ENCODE assay signal across 16 mouse cellular contexts in the genomic region with DNA sequence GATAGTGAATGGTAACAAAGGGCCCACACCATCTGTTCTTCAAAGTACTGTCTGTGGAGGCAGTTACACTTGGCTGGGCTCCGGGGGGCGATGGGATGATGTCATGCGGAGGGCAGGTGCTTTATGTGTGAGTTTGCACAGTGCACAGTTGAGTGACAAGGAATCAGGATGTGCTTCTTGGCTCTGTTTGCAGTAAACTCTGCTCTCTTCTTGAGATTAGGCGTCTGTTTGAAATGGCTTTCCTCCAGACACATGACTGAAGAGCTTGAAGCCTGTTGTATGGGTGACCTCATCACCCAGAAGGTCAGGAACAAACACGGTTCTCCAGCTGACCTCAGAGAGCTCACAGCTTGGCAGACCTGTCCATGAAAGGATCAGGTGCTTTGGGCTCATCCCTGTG. TPM values are rescaled to one million over a fixed set of nuclear protein-coding genes. Genes with fewer than 3 reads are reported as not detected.
DNase-seq lines count a peak whose midpoint lies in the region; ATAC-seq lines count a peak whose summit lies in the region.
"Had no signal": no experiment of that assay in that cellular context is flagged by ENCODE, and none has a peak within 500 bp of the region (broad histone marks: within the 10 kb centered on the region; RNA-seq: fewer than 3 reads in every experiment).

No protein-coding gene starts in this region.

- H3K4me2 ChIP-seq in midbrain, embryonic 12.5 days (replicated peaks): no peak overlapping the region
- H3K4me2 ChIP-seq in midbrain, embryonic 15.5 days: no peak overlapping the region
- H3K4me2 ChIP-seq: hindbrain, embryonic 14.5 days; kidney, embryonic 15.5 days; limb, embryonic 15.5 days; neural tube, embryonic 15.5 days had no signal

- H3K9me3 ChIP-seq in heart, embryonic 10.5 days: no peaks in the 10 kb centered on the region
- H3K9me3 ChIP-seq in midbrain, embryonic 12.5 days: no peaks in the 10 kb centered on the region
- no peaks in the 10 kb centered on the region for H3K9me3 ChIP-seq in midbrain, embryonic 15.5 days
- H3K9me3 ChIP-seq: kidney, embryonic 15.5 days; limb, embryonic 15.5 days; neural tube, embryonic 15.5 days had no signal

- no peak overlapping the region for H3K4me3 ChIP-seq in heart, embryonic 10.5 days
- H3K4me3 ChIP-seq in midbrain, embryonic 12.5 days: no peak overlapping the region
- H3K4me3 ChIP-seq in midbrain, embryonic 15.5 days: no peak overlapping the region
- H3K4me3 ChIP-seq: kidney, embryonic 15.5 days; limb, embryonic 15.5 days; neural tube, embryonic 15.5 days had no signal

- no peak overlapping the region for H3K27ac ChIP-seq in heart, embryonic 10.5 days
- H3K27ac ChIP-seq in midbrain, embryonic 12.5 days (replicated peaks): no peak overlapping the region
- no peak overlapping the region for H3K27ac ChIP-seq in midbrain, embryonic 15.5 days
- H3K27ac ChIP-seq: hindbrain, embryonic 14.5 days; kidney, embryonic 15.5 days; limb, embryonic 15.5 days; neural tube, embryonic 15.5 days had no signal

- peak; percentile 93 for DNase-seq in heart, adult 11 months
- no peak for DNase-seq in heart, embryonic 10.5 days (ENCODE audit: low spot score)
- peak; percentile 49 to 73 for DNase-seq in lung, adult 18-20 months
- DNase-seq in yolk sac, embryonic 10.5 days (ENCODE audit: low spot score): peak; percentile 64
- DNase-seq in gastrocnemius, postnatal 4 days (ENCODE audit: low spot score in 2 of 2): no peak
- no peak for DNase-seq in urinary bladder, adult 2 months (ENCODE audit: low spot score)
- DNase-seq: cerebellum, adult 8-10 months; thymus, adult 18-20 months had no signal

- 78% methylated on average over 5 of the region's 5 CpGs for WGBS in heart, embryonic 10.5 days
- 52% methylated on average over 5 of the region's 5 CpGs for WGBS in midbrain, embryonic 12.5 days
- WGBS in midbrain, embryonic 15.5 days: 56% methylated on average over 5 of the region's 5 CpGs

- ATAC-seq in midbrain, embryonic 12.5 days (ENCODE audit: low FRiP score, low read depth): peak; percentile 27; the same call in 1 of the 2 replicates
- no peak for ATAC-seq in midbrain, embryonic 15.5 days (replicated peaks)
- ATAC-seq: CD4-positive, CD25-positive, alpha-beta regulatory T cell, adult 4 months had no signal

- H3K36me3 ChIP-seq in heart, embryonic 10.5 days: peaks cover 58% of the 10 kb centered on the region
- H3K36me3 ChIP-seq in midbrain, embryonic 12.5 days: peaks cover 54% of the 10 kb centered on the region
- peaks cover 39% of the 10 kb centered on the region for H3K36me3 ChIP-seq in midbrain, embryonic 15.5 days (replicated peaks)

- no peaks in the 10 kb centered on the region for H3K27me3 ChIP-seq in heart, embryonic 10.5 days (ENCODE audit: insufficient read depth, poor library complexity, severe bottlenecking)
- H3K27me3 ChIP-seq in midbrain, embryonic 12.5 days: no peaks in the 10 kb centered on the region
- H3K27me3 ChIP-seq in midbrain, embryonic 15.5 days (replicated peaks): no peaks in the 10 kb centered on the region
- H3K27me3 ChIP-seq: kidney, embryonic 15.5 days; limb, embryonic 15.5 days; neural tube, embryonic 15.5 days had no signal

- no peak overlapping the region for H3K9ac ChIP-seq in midbrain, embryonic 12.5 days (replicated peaks)
- no peak overlapping the region for H3K9ac ChIP-seq in midbrain, embryonic 15.5 days
- H3K9ac ChIP-seq: hindbrain, embryonic 14.5 days; kidney, embryonic 15.5 days; limb, embryonic 15.5 days; neural tube, embryonic 15.5 days had no signal

- peaks cover 10% of the 10 kb centered on the region for H3K4me1 ChIP-seq in heart, embryonic 10.5 days
- no peaks in the 10 kb centered on the region for H3K4me1 ChIP-seq in midbrain, embryonic 12.5 days
- no peaks in the 10 kb centered on the region for H3K4me1 ChIP-seq in midbrain, embryonic 15.5 days
- H3K4me1 ChIP-seq: kidney, embryonic 15.5 days; limb, embryonic 15.5 days; neural tube, embryonic 15.5 days had no signal

RNA-seq across cellular contexts. Expression of a gene that starts 38.0 kb away (rescaled TPM):
- polyA plus RNA-seq in heart, embryonic 10.5 days (2016; fragmentation: Nextera tagmentation; extraction: Ambion mirVana): 1.3 and 1.5 TPM in 2 replicates
- polyA plus RNA-seq in midbrain, embryonic 12.5 days (2016; fragmentation: Nextera tagmentation; extraction: Ambion mirVana): 0.09 and 0.43 TPM in 2 replicates
- 0.51 and 0.61 TPM in 2 replicates for polyA plus RNA-seq in midbrain, embryonic 15.5 days (2015; fragmentation: Nextera tagmentation; extraction: Ambion mirVana)
- total RNA-seq in gastrocnemius, postnatal 4 days (2021): under 1 TPM; 0.23 to 0.37 TPM
- 5.0 and 6.2 TPM in 2 replicates for polyA plus RNA-seq in urinary bladder, adult 2 months (2012; rRNA removed)
- total RNA-seq: megakaryocyte-erythroid progenitor cell, adult 5-6 weeks had no signal

Comparison
In these comparisons a context has a peak if more than half of its experiments do, and no peak if none do; other contexts are left out.
1. DNase-seq: peak in heart, adult 11 months (single experiment), lung, adult 18-20 months (2 of 2) and yolk sac, embryonic 10.5 days (single experiment); none in heart, embryonic 10.5 days (single experiment), gastrocnemius, postnatal 4 days (0 of 2) and urinary bladder, adult 2 months (single experiment).